Mouse (Mus musculus): ENCODE measurements around the gene Shank2.
A peak's percentile ranks its signal among the peaks of the same experiment; 100 is the strongest.

Gene Shank2

GRCm38 (mm10) chr7:144170272-144170671, 168.5 kb downstream of the Shank2 start:
- DNase-seq (ENCODE audit: low spot score in 2 of 2), result no peak

- no peak for DNase-seq (ENCODE audit: low spot score in 2 of 2)
Observed at GRCm38 (mm10) chr7:144170686-144171085, 169.0 kb downstream of the Shank2 start.

DNA sequence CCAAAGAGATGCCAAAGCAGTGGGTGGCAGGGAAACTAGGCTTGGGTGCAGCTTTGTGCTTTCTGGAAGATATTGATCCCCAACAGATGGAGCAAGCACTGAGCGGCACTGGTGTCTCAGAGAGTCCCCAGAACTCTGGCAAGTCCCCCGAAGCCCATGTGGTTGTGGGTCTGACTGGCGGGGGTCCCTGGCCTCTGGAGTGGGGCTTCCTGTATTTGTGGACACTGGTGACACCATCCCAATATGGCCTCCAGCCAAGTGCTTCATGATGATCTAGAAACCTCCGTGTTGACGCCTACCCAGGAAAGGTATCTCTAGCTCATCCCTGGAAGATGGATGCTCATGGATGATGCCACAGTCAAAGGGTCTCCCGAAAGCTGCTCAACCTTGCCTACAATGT, 172.1 kb downstream of the Shank2 start:
- no peak for DNase-seq (ENCODE audit: low spot score in 2 of 2)

GRCm38 (mm10) chr7:144174329-144174728, 172.6 kb downstream of the Shank2 start:
- no peak for DNase-seq (ENCODE audit: low spot score in 2 of 2)

- no peak for DNase-seq (ENCODE audit: low spot score in 2 of 2)
Observed at GRCm38 (mm10) chr7:144175025-144175424, 173.3 kb downstream of the Shank2 start.

- DNase-seq (ENCODE audit: low spot score in 2 of 2), result no peak
Observed at GRCm38 (mm10) chr7:144175481-144176233, 173.9 kb downstream of the Shank2 start.

GRCm38 (mm10) chr7:144176234-144176730, 174.6 kb downstream of the Shank2 start:
- no peak for DNase-seq (ENCODE audit: low spot score in 2 of 2)

GRCm38 (mm10) chr7:144179436-144179835, 177.7 kb downstream of the Shank2 start:
- no peak for DNase-seq (ENCODE audit: low spot score in 2 of 2)

GRCm38 (mm10) chr7:144180885-144181284, 179.2 kb downstream of the Shank2 start:
- DNase-seq (ENCODE audit: low spot score in 2 of 2), result peak; percentile 8 to 47

- DNase-seq (ENCODE audit: low spot score in 2 of 2), result no peak
Observed at GRCm38 (mm10) chr7:144187869-144188430, 186.2 kb downstream of the Shank2 start.

DNA sequence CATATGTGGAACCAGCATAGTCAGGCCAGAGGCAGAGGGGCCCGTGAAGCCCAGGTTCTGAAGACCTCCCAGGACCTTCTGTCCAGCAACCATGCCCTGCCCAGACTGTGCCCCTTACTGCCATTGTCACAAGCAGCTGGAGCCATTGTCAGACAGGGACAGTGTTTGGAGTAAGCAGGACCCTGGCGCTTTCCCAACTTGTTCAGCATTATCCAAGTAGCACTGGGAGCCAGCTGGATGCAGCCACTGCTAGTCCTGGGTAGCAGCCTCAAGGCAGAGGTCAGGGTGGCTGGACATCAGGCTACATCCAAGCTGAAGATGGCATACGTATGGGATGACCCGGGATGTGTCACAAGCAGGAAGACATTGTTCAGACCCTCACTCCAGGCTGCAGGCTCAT, 187.7 kb downstream of the Shank2 start:
- DNase-seq (ENCODE audit: low spot score in 2 of 2), result no peak

DNA sequence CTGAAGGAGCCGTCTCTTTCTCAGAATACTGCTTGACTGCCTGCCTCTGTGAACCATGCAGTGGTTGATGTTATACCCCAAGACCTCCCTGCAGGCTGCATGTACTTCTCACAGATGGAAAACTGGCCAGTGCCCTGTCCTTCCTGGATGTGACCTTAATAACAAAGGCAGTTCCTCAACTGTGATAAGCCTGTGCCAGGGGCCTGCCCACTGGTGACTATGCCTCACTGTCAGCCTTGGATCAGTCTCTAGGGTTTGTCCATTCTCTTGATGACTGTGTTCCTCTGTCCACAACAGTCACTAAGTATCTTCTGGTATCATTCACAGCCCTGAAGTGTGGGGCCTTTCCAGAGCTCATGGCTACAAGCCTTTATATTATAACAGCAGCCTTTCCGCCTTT, 196.8 kb downstream of the Shank2 start:
- no peak for DNase-seq (ENCODE audit: low spot score in 2 of 2)

DNA sequence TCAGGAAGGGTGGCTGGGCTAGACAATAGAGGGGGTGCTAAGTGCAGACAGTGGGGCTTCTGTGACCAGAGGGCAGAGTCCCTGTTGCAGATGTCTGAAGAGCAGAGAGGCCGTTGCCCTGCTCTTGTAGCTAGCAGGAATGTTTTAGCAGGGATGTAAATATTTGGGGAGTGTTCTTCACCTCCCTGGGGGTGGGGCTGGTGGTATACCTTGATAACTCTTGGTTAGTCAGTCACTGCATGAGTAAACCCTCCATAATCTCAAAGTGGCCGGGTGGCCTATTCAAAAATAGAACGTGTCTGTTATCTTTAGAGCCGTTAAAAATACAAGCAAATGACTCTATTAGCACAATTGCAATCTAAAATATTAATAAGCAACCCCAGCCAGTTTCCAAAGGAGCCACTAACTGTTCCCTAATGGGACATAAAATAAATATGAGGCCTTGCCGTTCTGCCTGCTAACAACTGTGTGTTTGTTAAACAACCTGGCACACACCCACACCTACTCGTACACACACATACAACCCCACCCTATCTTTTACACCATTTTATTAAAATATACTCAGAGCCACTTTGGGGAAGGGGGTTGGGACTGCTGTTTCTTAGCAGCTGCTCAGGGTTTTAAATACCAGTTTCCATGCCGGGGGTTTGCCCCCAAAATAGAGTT, 200.4 kb downstream of the Shank2 start:
- DNase-seq (ENCODE audit: low spot score in 2 of 2), result peak in 1 of 2 experiments; percentile 5

DNA sequence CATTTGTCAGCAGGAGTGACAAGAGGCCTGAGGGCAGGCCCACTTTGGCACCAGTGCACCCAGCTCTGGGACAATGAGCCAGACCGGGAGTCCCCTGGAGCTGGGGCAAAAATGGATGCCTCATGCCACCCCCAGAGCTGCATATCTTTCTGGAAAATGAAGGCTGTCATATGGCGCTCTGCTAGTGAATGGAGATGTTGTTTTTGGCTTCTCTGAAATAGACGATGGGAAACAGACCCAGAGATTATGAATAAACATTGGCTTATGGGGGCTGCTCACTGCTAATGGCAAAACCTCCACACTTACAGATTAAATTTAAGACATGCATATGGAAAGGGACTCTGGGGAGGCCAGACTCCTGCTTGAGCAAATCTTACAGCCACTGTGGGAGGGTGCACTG, 202.6 kb downstream of the Shank2 start:
- DNase-seq (ENCODE audit: low spot score in 2 of 2), result no peak

GRCm38 (mm10) chr7:144205161-144205560, 203.4 kb downstream of the Shank2 start:
- no peak for DNase-seq (ENCODE audit: low spot score in 2 of 2)

DNA sequence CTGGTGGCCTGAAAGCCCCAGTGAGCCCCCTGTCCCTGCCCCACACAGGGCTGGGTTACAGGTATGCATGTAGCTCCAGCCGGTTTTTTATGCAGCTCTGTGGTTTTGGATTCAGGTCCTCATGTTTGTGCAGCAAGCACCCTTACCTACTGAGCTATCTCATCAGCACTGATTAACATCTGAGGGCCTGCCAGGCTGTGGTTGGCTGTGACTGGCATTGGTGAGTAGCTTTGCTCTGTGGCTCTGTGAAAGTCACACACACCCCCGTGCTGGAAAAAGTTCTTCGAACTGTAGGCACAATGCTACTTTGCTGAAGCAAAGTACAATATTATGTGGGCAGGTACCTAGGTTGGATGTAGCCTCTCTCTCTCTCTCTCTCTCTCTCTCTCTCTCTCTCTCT, 204.1 kb downstream of the Shank2 start:
- peak in 1 of 2 experiments; percentile 50 for DNase-seq (ENCODE audit: low spot score in 2 of 2)

DNA sequence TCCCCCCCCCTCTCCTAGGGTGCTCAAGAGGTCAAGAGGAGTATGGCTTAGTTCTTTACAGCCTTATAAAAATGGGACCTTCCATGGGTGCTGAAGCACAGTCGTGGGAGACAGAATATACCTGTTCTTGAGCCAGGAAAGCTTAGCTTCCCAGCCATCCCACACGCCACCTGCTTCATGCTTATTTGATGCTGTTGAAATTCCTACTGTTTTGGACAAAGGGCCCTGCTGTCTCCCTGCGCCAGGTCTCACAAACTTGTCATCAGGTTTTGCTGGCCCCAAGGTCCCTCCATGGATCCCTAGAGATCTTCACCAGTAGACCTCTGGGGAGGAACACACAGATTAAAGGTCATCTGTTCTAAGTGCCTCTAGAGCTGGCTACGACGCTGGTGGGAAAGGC, 204.5 kb downstream of the Shank2 start:
- no peak for DNase-seq (ENCODE audit: low spot score in 2 of 2)

GRCm38 (mm10) chr7:144207100-144207499, 205.4 kb downstream of the Shank2 start:
- DNase-seq (ENCODE audit: low spot score in 2 of 2), result no peak

DNA sequence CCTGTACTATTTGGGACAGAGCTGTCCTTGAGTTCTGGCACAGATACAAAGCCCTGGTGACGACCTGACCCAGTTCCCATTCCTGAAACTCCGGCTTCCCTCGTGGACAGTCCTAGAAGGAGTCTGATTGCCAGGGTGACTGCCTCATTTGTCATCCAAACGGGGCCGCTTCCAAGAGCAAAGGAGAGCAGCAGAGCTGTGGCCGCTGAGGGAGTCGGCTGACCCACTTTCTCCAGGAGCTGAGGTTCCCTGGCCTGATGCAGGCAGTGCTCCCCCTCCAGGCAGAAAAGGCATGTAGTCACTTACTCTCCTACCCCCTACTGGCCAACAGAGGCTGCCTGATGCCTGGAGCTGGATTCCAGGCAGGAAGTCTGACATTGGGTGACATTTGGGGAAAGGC, 206.1 kb downstream of the Shank2 start:
- DNase-seq (ENCODE audit: low spot score in 2 of 2), result peak; percentile 16 to 20

DNA sequence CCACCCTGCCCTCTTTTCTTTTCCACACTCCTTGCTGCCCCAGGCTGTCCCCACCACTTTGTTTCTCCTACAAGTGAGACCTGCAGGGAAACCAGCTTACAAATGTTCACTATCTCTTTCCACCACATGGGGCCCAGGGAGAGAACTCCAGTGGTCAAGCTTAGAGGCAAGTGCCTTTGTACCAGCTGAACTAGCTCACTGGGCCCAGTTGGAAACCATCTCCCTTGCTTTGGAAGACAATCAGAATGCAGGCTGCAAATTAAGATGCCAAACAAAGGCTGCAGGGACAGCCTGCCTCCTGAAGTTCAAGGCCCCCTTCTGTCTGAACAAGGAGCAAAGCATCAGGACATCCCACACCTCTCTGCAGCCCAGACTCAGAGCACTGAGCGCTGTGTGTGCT, 206.9 kb downstream of the Shank2 start:
- DNase-seq (ENCODE audit: low spot score in 2 of 2), result no peak

DNA sequence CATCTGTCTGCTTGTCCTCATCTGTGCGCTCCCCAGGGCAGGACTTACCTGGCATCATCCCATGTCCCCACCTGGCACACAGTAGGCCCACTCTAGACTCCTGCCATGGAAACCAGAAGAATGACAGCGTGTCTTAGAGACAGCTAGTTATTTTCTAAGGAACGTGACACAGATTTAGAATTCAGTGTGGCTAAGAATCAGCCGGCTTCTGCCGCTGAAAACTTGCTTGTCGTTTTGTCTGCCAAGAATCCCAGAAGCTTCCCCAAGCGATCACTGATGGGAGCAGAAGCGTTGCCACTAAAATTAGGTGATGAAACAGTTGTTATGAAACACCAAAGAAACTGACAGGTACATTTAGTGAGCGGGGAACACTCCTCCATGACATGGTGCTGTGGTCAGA, 208.8 kb downstream of the Shank2 start:
- no peak for DNase-seq (ENCODE audit: low spot score in 2 of 2)

- DNase-seq (ENCODE audit: low spot score in 2 of 2), result no peak
Observed at GRCm38 (mm10) chr7:144212694-144213093, 211.0 kb downstream of the Shank2 start.

GRCm38 (mm10) chr7:144217192-144217591, 215.5 kb downstream of the Shank2 start:
- DNase-seq (ENCODE audit: low spot score in 2 of 2), result peak; percentile 45 to 52
